Mouse (Mus musculus): ENCODE measurements at regions not wholly inside any gene's neighbourhood (a gene's known extent, or its start where the extent isn't known, plus 50 kb on each side); places are given as distances from the start of the nearest gene placed in this dataset.

DNA sequence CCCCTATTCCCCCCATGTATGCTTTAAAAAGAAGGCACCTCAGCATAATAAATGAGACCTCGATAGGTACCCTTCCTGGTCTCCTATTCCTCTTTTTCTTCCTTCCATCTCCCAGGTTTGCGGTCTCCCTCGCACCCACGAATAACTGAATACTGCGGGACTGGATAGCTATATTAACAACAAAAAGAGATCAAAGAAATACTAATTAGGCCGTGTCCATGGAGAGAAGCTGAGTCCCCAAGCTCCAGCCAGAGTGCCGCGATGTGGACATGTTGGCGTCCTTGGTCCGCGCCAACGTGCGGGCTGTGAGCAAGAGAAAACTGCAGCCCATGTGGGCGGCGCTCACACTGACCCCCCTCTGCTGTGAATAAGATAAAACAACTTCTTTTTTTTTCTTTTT lies 1382.0 kb downstream of the Zpld1 start:
- Histone ChIP-seq H3K79me2 (replicated peaks; ENCODE audit: control insufficient read depth, extremely low read depth, insufficient read depth, poor library complexity, severe bottlenecking) (no peaks in the 10 kb centered on the region), H3K9me3 (replicated peaks; ENCODE audit: low read length) (peaks cover 21% of the 10 kb centered on the region), H3K27ac (ENCODE audit: insufficient read depth, low read depth) (no peak overlapping the region), H3K9ac (ENCODE audit: insufficient read depth, low read depth) (no peak overlapping the region), H3K4me3 (replicated peaks in 1 of 3; ENCODE audit: low read depth in 2 of 3, low read length in 2 of 3, poor library complexity in 1 of 3) (no peak overlapping the region), H3K27me3 (replicated peaks) (no peaks in the 10 kb centered on the region), H3K4me2 (ENCODE audit: insufficient read depth, low read depth, poor library complexity, severe bottlenecking) (no peak overlapping the region), H3K4me1 (ENCODE audit: control insufficient read depth in 1 of 2, insufficient read depth in 2 of 2) (no peaks in the 10 kb centered on the region), H3K36me3 (replicated peaks in 1 of 2; ENCODE audit: control insufficient read depth in 1 of 2, insufficient read depth in 1 of 2, low read length in 1 of 2) (no peaks in the 10 kb centered on the region)
- dilution Hi-C loops (cut with MboI; ENCODE audit: extremely low pct_ligation_motif_present, extremely low pct_unique_long_range_greater_than_20kb, low sequenced_read_pairs) (no loop called here), in situ Hi-C loops (cut with MboI; ENCODE audit: low pct_ligation_motif_present, low pct_unique_long_range_greater_than_20kb, low sequenced_read_pairs) (no loop called here)
- no peak for TF ChIP-seq ZNF384 (IDR thresholded peaks at IDR 0.05; ENCODE audit: low read depth, low read length)
- TF ChIP-seq ELF1 (IDR thresholded peaks at IDR 0.05; ENCODE audit: low read depth, low read length), result no peak
- no peak for TF ChIP-seq USF1 (IDR thresholded peaks at IDR 0.05; ENCODE audit: low read depth, low read length)
- TF ChIP-seq JUN (IDR thresholded peaks at IDR 0.05; ENCODE audit: insufficient read depth, low read depth, low read length), result no peak
- TF ChIP-seq MAFK (IDR thresholded peaks at IDR 0.05; ENCODE audit: insufficient replicate concordance, low read length), result no peak
- no peak for DNase-seq (ENCODE audit: extremely low read depth)

DNA sequence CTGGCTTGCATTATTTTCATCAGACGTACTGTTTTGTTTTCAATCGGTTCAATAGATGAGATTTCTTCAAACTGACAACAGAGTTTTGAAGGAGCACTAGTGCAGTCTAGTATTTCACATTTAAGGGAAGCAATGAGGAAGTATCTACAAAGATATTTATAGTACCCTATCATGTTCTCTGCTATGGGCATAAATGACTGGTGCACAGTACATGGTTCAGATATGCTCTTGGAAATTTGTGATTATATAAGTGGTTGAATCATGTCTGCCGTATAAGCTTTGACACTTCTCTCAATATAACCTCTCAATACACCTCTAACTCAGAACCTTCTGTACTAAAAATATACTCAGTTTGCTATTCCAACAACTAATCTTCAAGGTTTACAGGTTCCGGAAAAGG lies 1390.7 kb downstream of the Zpld1 start:
- H3K36me3 ChIP-seq (replicated peaks in 1 of 2; ENCODE audit: control insufficient read depth in 1 of 2, insufficient read depth in 1 of 2, low read length in 1 of 2), result no peaks in the 10 kb centered on the region
- no peaks in the 10 kb centered on the region for H3K79me2 ChIP-seq (replicated peaks; ENCODE audit: control insufficient read depth, extremely low read depth, insufficient read depth, poor library complexity, severe bottlenecking)
- DNase-seq (ENCODE audit: extremely low read depth), result no peak
- no peaks in the 10 kb centered on the region for H3K27me3 ChIP-seq (replicated peaks)
- H3K4me2 ChIP-seq (ENCODE audit: insufficient read depth, low read depth, poor library complexity, severe bottlenecking), result no peak overlapping the region
- in situ Hi-C loops (cut with MboI; ENCODE audit: low pct_ligation_motif_present, low pct_unique_long_range_greater_than_20kb, low sequenced_read_pairs), result no loop called here
- no peak overlapping the region for H3K4me3 ChIP-seq (replicated peaks in 1 of 3; ENCODE audit: low read depth in 2 of 3, low read length in 2 of 3, poor library complexity in 1 of 3)
- peaks cover 13% of the 10 kb centered on the region for H3K9me3 ChIP-seq (replicated peaks; ENCODE audit: low read length)
- H3K4me1 ChIP-seq (ENCODE audit: control insufficient read depth in 1 of 2, insufficient read depth in 2 of 2), result no peaks in the 10 kb centered on the region
- no peak overlapping the region for H3K27ac ChIP-seq (ENCODE audit: insufficient read depth, low read depth)
- H3K9ac ChIP-seq (ENCODE audit: insufficient read depth, low read depth), result no peak overlapping the region
- dilution Hi-C loops (cut with MboI; ENCODE audit: extremely low pct_ligation_motif_present, extremely low pct_unique_long_range_greater_than_20kb, low sequenced_read_pairs), result no loop called here
- TF ChIP-seq MYC (IDR thresholded peaks at IDR 0.05; ENCODE audit: low read depth, low read length) (no peak), CTCF (conservative IDR thresholded peaks at IDR 0.05 in 1 of 2, IDR thresholded peaks at IDR 0.05 in 1 of 2; ENCODE audit: low read depth in 2 of 2, low read length in 2 of 2) (no peak), CHD2 (IDR thresholded peaks at IDR 0.05; ENCODE audit: low read length) (no peak), MAX (IDR thresholded peaks at IDR 0.05; ENCODE audit: low read length) (no peak)

DNA sequence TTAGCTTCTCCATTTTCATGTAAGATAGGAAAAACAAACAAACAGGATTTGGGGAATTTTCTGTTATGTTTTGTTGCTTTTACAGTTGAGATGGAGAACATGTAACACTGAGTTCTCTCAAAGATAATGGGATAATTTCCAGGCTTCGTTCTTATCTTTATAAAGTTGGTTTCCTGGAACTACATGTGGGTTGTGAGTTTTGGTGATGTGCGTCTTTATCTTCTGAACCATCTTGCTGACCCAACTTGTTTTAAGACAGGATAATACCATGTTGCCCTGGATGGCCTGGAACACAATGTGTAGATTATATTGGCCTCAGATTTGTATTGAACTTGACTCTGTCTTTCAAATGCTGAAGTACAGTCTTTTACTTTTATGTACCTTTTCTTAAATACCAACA lies 1394.0 kb downstream of the Zpld1 start:
- dilution Hi-C loops (cut with MboI; ENCODE audit: extremely low pct_ligation_motif_present, extremely low pct_unique_long_range_greater_than_20kb, low sequenced_read_pairs), result no loop called here
- Histone ChIP-seq H3K27me3 (replicated peaks) (no peaks in the 10 kb centered on the region), H3K9ac (ENCODE audit: insufficient read depth, low read depth) (no peak overlapping the region), H3K4me2 (ENCODE audit: insufficient read depth, low read depth, poor library complexity, severe bottlenecking) (no peak overlapping the region), H3K4me3 (replicated peaks in 1 of 3; ENCODE audit: low read depth in 2 of 3, low read length in 2 of 3, poor library complexity in 1 of 3) (no peak overlapping the region), H3K36me3 (replicated peaks in 1 of 2; ENCODE audit: control insufficient read depth in 1 of 2, insufficient read depth in 1 of 2, low read length in 1 of 2) (no peaks in the 10 kb centered on the region), H3K4me1 (ENCODE audit: control insufficient read depth in 1 of 2, insufficient read depth in 2 of 2) (no peaks in the 10 kb centered on the region), H3K79me2 (replicated peaks; ENCODE audit: control insufficient read depth, extremely low read depth, insufficient read depth, poor library complexity, severe bottlenecking) (no peaks in the 10 kb centered on the region), H3K27ac (ENCODE audit: insufficient read depth, low read depth) (no peak overlapping the region), H3K9me3 (replicated peaks; ENCODE audit: low read length) (peaks cover 18% of the 10 kb centered on the region)
- TF ChIP-seq ETS1 (conservative IDR thresholded peaks at IDR 0.05; ENCODE audit: low read depth, low read length), result no peak
- TF ChIP-seq KAT2A (IDR thresholded peaks at IDR 0.05; ENCODE audit: insufficient replicate concordance, low read length), result no peak
- no peak for TF ChIP-seq HCFC1 (IDR thresholded peaks at IDR 0.05; ENCODE audit: low read depth, low read length)
- TF ChIP-seq SIN3A (IDR thresholded peaks at IDR 0.05; ENCODE audit: low read length), result no peak
- TF ChIP-seq NRF1 (IDR thresholded peaks at IDR 0.05; ENCODE audit: low read depth, low read length), result no peak
- TF ChIP-seq ELF1 (IDR thresholded peaks at IDR 0.05; ENCODE audit: low read depth, low read length), result no peak
- no peak for TF ChIP-seq USF2 (conservative IDR thresholded peaks at IDR 0.05; ENCODE audit: low read depth, low read length)
- TF ChIP-seq MAFK (IDR thresholded peaks at IDR 0.05; ENCODE audit: insufficient replicate concordance, low read length), result no peak
- no peak for TF ChIP-seq GABPA (IDR thresholded peaks at IDR 0.05; ENCODE audit: insufficient replicate concordance, low read depth, low read length)
- no peak for TF ChIP-seq NELFE (IDR thresholded peaks at IDR 0.05; ENCODE audit: low read depth, low read length)
- TF ChIP-seq CHD1 (IDR thresholded peaks at IDR 0.05; ENCODE audit: low read depth, low read length), result no peak
- no peak for TF ChIP-seq UBTF (IDR thresholded peaks at IDR 0.05; ENCODE audit: low read depth, low read length)
- in situ Hi-C loops (cut with MboI; ENCODE audit: low pct_ligation_motif_present, low pct_unique_long_range_greater_than_20kb, low sequenced_read_pairs), result no loop called here
- no peak for DNase-seq (ENCODE audit: extremely low read depth)
